Mouse (Mus musculus): Measurements from ENCODE around the gene Bex3. TPM values are rescaled to one million over a fixed set of nuclear protein-coding genes. Genes with fewer than 3 reads are reported as not detected.

The Bex3 gene
- polyA plus RNA-seq, 1 experiment, result 16.1 TPM

GRCm38 (mm10) chrX:136275386-136275785, 5.3 kb downstream of the Bex3 start:
- TF ChIP-seq CTCF (IDR thresholded peaks at IDR 0.05; ENCODE audit: control insufficient read depth, insufficient read depth, insufficient replicate concordance, low read depth, low read length) (no peak), POLR2A (IDR thresholded peaks at IDR 0.05; ENCODE audit: control insufficient read depth, low read depth, low read length) (no peak)
- no peak overlapping the region for H3K4me3 ChIP-seq (ENCODE audit: control insufficient read depth, low read depth, low read length)
- H3K27ac ChIP-seq (ENCODE audit: control insufficient read depth, insufficient read depth, low read depth, low read length), result no peak overlapping the region
- no peaks in the 10 kb centered on the region for H3K27me3 ChIP-seq (ENCODE audit: control insufficient read depth, insufficient read depth, low read length)
- no peaks in the 10 kb centered on the region; the same call in 1 of the 2 replicates for H3K4me1 ChIP-seq (ENCODE audit: control insufficient read depth, insufficient read depth, low read length)
- no peaks in the 10 kb centered on the region for H3K36me3 ChIP-seq (ENCODE audit: control insufficient read depth, insufficient read depth, low read length)

- Histone ChIP-seq H3K4me1 (ENCODE audit: control insufficient read depth, insufficient read depth, low read length) (no peaks in the 10 kb centered on the region), H3K36me3 (ENCODE audit: control insufficient read depth, insufficient read depth, low read length) (no peaks in the 10 kb centered on the region), H3K27ac (ENCODE audit: control insufficient read depth, insufficient read depth, low read depth, low read length) (no peak overlapping the region), H3K4me3 (ENCODE audit: control insufficient read depth, low read depth, low read length) (no peak overlapping the region), H3K27me3 (ENCODE audit: control insufficient read depth, insufficient read depth, low read length) (no peaks in the 10 kb centered on the region)
- TF ChIP-seq CTCF (IDR thresholded peaks at IDR 0.05; ENCODE audit: control insufficient read depth, insufficient read depth, insufficient replicate concordance, low read depth, low read length), result no peak
- TF ChIP-seq POLR2A (IDR thresholded peaks at IDR 0.05; ENCODE audit: control insufficient read depth, low read depth, low read length), result no peak
Observed at GRCm38 (mm10) chrX:136277577-136277976, 7.5 kb downstream of the Bex3 start.

GRCm38 (mm10) chrX:136278401-136278800, 8.3 kb downstream of the Bex3 start:
- no peaks in the 10 kb centered on the region for H3K27me3 ChIP-seq (ENCODE audit: control insufficient read depth, insufficient read depth, low read length)

GRCm38 (mm10) chrX:136279410-136279809, 9.4 kb downstream of the Bex3 start:
- TF ChIP-seq CTCF (IDR thresholded peaks at IDR 0.05; ENCODE audit: control insufficient read depth, insufficient read depth, insufficient replicate concordance, low read depth, low read length) (no peak), POLR2A (IDR thresholded peaks at IDR 0.05; ENCODE audit: control insufficient read depth, low read depth, low read length) (no peak)
- Histone ChIP-seq H3K27me3 (ENCODE audit: control insufficient read depth, insufficient read depth, low read length) (no peaks in the 10 kb centered on the region), H3K27ac (ENCODE audit: control insufficient read depth, insufficient read depth, low read depth, low read length) (no peak overlapping the region), H3K4me3 (ENCODE audit: control insufficient read depth, low read depth, low read length) (no peak overlapping the region), H3K4me1 (ENCODE audit: control insufficient read depth, insufficient read depth, low read length) (no peaks in the 10 kb centered on the region), H3K36me3 (ENCODE audit: control insufficient read depth, insufficient read depth, low read length) (no peaks in the 10 kb centered on the region)

More at GRCm38 (mm10) chrX:136278401-136278800, 8.3 kb downstream of the Bex3 start:
- Histone ChIP-seq H3K36me3 (ENCODE audit: control insufficient read depth, insufficient read depth, low read length) (no peaks in the 10 kb centered on the region), H3K4me3 (ENCODE audit: control insufficient read depth, low read depth, low read length) (no peak overlapping the region), H3K4me1 (ENCODE audit: control insufficient read depth, insufficient read depth, low read length) (no peaks in the 10 kb centered on the region), H3K27ac (ENCODE audit: control insufficient read depth, insufficient read depth, low read depth, low read length) (no peak overlapping the region)
- TF ChIP-seq POLR2A (IDR thresholded peaks at IDR 0.05; ENCODE audit: control insufficient read depth, low read depth, low read length), result no peak
- no peak for TF ChIP-seq CTCF (IDR thresholded peaks at IDR 0.05; ENCODE audit: control insufficient read depth, insufficient read depth, insufficient replicate concordance, low read depth, low read length)

- H3K27ac ChIP-seq (ENCODE audit: control insufficient read depth, insufficient read depth, low read depth, low read length), result no peak overlapping the region
- H3K4me3 ChIP-seq (ENCODE audit: control insufficient read depth, low read depth, low read length), result no peak overlapping the region
Observed at GRCm38 (mm10) chrX:136290817-136291281, 20.8 kb downstream of the Bex3 start.

GRCm38 (mm10) chrX:136304295-136304694, 34.2 kb downstream of the Bex3 start:
- TF ChIP-seq POLR2A (IDR thresholded peaks at IDR 0.05; ENCODE audit: control insufficient read depth, low read depth, low read length) (no peak), CTCF (IDR thresholded peaks at IDR 0.05; ENCODE audit: control insufficient read depth, insufficient read depth, insufficient replicate concordance, low read depth, low read length) (no peak)
- Histone ChIP-seq H3K27ac (ENCODE audit: control insufficient read depth, insufficient read depth, low read depth, low read length) (no peak overlapping the region), H3K4me1 (ENCODE audit: control insufficient read depth, insufficient read depth, low read length) (no peaks in the 10 kb centered on the region), H3K27me3 (ENCODE audit: control insufficient read depth, insufficient read depth, low read length) (no peaks in the 10 kb centered on the region), H3K4me3 (ENCODE audit: control insufficient read depth, low read depth, low read length) (no peak overlapping the region), H3K36me3 (ENCODE audit: control insufficient read depth, insufficient read depth, low read length) (no peaks in the 10 kb centered on the region)

More at GRCm38 (mm10) chrX:136290817-136291281, 20.8 kb downstream of the Bex3 start:
- Histone ChIP-seq H3K4me1 (ENCODE audit: control insufficient read depth, insufficient read depth, low read length) (no peaks in the 10 kb centered on the region), H3K36me3 (ENCODE audit: control insufficient read depth, insufficient read depth, low read length) (no peaks in the 10 kb centered on the region), H3K27me3 (ENCODE audit: control insufficient read depth, insufficient read depth, low read length) (no peaks in the 10 kb centered on the region)
- TF ChIP-seq POLR2A (IDR thresholded peaks at IDR 0.05; ENCODE audit: control insufficient read depth, low read depth, low read length) (no peak), CTCF (IDR thresholded peaks at IDR 0.05; ENCODE audit: control insufficient read depth, insufficient read depth, insufficient replicate concordance, low read depth, low read length) (no peak)

GRCm38 (mm10) chrX:136306196-136306595, 36.1 kb downstream of the Bex3 start:
- H3K27ac ChIP-seq (ENCODE audit: control insufficient read depth, insufficient read depth, low read depth, low read length), result no peak overlapping the region
- TF ChIP-seq POLR2A (IDR thresholded peaks at IDR 0.05; ENCODE audit: control insufficient read depth, low read depth, low read length), result no peak
- no peaks in the 10 kb centered on the region for H3K4me1 ChIP-seq (ENCODE audit: control insufficient read depth, insufficient read depth, low read length)
- no peak overlapping the region for H3K4me3 ChIP-seq (ENCODE audit: control insufficient read depth, low read depth, low read length)
- no peaks in the 10 kb centered on the region for H3K27me3 ChIP-seq (ENCODE audit: control insufficient read depth, insufficient read depth, low read length)
- H3K36me3 ChIP-seq (ENCODE audit: control insufficient read depth, insufficient read depth, low read length), result no peaks in the 10 kb centered on the region

GRCm38 (mm10) chrX:136313303-136313702, 43.2 kb downstream of the Bex3 start:
- no peaks in the 10 kb centered on the region for H3K4me1 ChIP-seq (ENCODE audit: control insufficient read depth, insufficient read depth, low read length)
- no peak overlapping the region for H3K27ac ChIP-seq (ENCODE audit: control insufficient read depth, insufficient read depth, low read depth, low read length)
- H3K36me3 ChIP-seq (ENCODE audit: control insufficient read depth, insufficient read depth, low read length), result no peaks in the 10 kb centered on the region
- TF ChIP-seq POLR2A (IDR thresholded peaks at IDR 0.05; ENCODE audit: control insufficient read depth, low read depth, low read length) (no peak), CTCF (IDR thresholded peaks at IDR 0.05; ENCODE audit: control insufficient read depth, insufficient read depth, insufficient replicate concordance, low read depth, low read length) (no peak)
- H3K4me3 ChIP-seq (ENCODE audit: control insufficient read depth, low read depth, low read length), result no peak overlapping the region
- no peaks in the 10 kb centered on the region for H3K27me3 ChIP-seq (ENCODE audit: control insufficient read depth, insufficient read depth, low read length)

Measured in testis, adult 2 months (tissue).